Mouse (Mus musculus): ENCODE results near the gene Gm45208.
A peak's percentile ranks its signal among the peaks of the same experiment; 100 is the strongest.

Gene Gm45208

DNA sequence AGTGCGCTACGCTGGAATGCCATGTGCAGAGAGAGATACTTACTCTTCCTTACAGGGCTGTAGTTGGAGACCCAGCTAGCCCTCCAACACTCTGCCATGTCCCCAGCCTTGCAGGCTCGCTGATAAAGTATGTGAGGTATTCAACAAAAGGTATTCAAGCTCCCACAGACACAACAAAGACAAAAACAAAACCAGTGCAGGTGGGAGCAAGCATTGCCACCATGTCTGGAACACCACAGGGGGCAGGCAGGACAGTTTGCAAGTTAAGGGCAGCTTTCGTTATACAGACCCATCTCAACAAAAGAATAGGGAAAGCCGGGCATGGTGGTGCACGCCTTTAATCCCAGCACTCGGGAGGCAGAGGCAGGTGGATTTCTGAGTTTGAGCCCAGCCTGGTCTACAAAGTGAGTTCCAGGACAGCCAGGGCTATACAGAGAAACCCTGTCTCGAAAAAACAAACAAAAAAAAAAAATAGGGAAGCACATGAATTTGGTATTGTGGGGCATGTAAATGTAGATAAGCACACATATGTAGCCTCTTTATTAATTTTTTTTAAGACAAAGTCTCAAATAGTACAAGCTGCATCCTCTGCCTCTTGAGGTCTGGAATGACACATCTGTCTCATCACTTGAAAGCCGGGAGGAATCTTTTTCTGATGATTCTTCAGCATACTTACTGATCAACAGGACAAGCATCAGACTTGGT is 53.6 kb downstream of the Gm45208 start:
- DNase-seq: no peak

DNA sequence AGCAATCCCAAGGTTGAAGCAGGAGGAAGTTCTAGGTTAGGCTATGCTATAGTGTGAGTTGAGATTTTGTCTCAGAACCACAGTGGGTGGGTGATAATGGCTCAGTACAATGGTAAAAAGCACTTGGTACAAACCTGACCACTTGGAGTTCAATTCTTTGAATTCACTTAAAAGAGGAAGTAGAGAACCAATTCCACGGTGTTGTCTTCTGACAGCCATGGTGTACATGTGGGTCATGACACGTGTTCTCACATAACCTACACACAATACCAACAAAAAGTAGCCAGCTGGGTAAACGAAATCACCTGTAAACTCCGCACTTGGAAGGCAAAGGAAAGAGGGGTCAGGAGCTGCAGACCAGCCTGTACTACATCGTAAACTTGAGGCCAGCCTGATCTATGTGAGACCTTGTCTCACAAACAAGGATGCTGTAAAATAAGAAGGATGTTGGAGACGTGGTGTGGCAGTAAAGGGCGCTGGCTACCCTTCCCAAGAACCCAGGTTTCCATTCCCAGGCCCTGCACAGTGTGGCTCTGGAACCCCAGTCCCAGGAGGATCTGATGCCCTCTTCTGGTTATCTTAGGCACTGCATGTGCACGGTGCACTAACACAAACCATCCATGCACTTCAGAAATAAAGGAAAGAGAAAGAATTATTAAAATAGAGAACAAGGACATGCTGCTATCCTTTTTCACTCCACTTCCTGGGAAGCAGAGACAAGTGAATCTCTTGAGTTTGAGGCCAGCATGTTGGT is 54.5 kb downstream of the Gm45208 start:
- peak; percentile 56 for DNase-seq

DNA sequence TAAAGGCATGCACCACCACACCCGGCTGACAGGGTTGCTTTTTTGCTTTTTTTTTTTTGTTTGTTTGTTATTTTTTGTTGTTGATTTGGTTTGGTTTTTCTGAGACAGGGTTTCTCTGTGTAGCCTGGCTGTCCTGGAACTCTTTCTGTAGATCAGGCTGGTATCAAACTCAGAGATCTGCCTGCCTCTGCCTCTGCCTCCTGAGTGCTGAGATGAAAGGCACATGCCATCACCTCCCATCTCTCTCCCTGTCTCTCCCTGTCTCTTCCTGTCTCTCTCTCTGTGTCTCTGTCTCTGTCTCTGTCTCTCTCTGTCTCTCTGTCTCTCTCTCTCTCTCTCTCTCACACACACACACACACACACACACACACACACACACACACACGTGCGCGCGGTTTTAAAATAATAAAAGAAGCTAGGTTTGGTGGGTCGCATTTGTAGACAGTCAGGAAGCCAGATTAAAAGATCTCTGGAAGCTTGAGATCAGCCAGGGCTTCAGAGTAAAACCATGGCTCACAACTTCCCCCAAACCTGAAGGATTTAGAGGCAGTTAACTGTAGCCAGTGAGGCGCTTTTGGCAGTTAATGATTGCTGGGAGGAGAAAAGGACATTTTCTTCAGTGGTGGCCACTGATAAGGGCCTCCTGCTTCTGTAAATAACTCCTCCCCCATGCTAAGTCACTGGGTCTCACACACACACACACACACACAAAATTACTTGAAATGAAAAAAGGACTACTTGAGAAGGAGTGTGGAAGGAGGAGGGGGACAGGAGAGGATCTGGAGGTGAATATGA is 56.6 kb downstream of the Gm45208 start:
- no peak for DNase-seq

- no peak for DNase-seq
These were observed 57.2 kb downstream of the Gm45208 start for GRCm38 (mm10) chrX:7779294-7779693.
